Mouse (Mus musculus): Measurements from ENCODE around the gene Sergef. TPM values are rescaled to one million over a fixed set of nuclear protein-coding genes. Genes with fewer than 3 reads are reported as not detected.

Gene Sergef
- total and polyA plus RNA-seq, 3 experiments, result 10.9 to 36.2 (median 13.0) TPM

DNA sequence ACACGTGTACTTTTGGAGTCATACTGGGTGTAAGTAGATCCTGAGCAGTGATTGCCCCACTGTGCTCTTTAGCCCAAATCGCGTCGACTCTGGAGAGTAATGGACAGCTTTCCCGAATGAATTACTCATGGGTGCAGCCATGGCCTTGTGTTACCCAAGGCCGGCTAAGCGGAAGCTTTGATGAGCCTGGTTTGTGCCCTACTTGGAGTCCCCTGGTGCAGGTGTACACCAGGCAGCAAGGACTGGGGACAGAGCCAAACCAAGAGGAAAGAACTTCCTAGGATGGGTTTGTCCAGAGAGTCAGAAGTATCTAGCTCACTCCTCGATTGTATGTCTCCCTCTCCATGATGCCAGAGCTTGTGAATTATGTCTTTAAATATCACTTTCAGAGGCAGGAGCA, 124.6 kb downstream of the Sergef start:
- no peak for DNase-seq (ENCODE audit: low spot score)
- Histone ChIP-seq H3K9me3 (replicated peaks) (no peaks in the 10 kb centered on the region), H3K27me3 (ENCODE audit: insufficient read depth, low read length) (no peaks in the 10 kb centered on the region), H3K4me3 (ENCODE audit: low read depth, low read length) (no peak overlapping the region), H3K4me1 (ENCODE audit: insufficient read depth, low read depth, low read length) (no peaks in the 10 kb centered on the region), H3K36me3 (replicated peaks) (peaks cover 45% of the 10 kb centered on the region)
- TF ChIP-seq TAL1 (conservative IDR thresholded peaks at IDR 0.05; ENCODE audit: low read depth, low read length) (no peak), GATA1 (IDR thresholded peaks at IDR 0.05; ENCODE audit: borderline replicate concordance, low read length) (no peak), GATA2 (IDR thresholded peaks at IDR 0.05; ENCODE audit: borderline replicate concordance, low read depth, low read length) (no peak), CTCF (IDR thresholded peaks at IDR 0.05; ENCODE audit: low read depth, low read length) (no peak), POLR2AphosphoS5 (IDR thresholded peaks at IDR 0.05; ENCODE audit: insufficient replicate concordance, low read depth, low read length) (no peak)
- ATAC-seq (ENCODE audit: extremely low read depth, insufficient number of reproducible peaks, low FRiP score, poor library complexity, severe bottlenecking), result no peak

DNA sequence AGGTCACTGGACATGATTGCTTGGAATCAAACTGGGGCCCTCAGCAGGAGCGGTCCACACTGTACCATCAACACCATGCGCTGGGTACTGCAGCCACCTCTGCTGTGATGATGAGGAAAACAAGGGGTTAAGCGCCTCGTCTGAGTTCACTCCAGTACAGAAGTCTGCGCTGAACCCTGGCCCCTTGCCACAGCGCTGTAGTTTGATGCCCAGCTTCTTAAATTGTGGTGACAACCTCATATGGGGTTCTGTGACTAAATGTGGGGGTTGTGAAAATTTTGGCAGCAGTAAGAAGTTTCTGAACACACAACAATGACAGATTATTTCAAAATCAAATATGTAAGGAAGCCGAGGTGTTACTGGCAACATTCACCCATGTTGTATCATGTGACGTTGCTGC, 126.0 kb downstream of the Sergef start:
- Histone ChIP-seq H3K36me3 (replicated peaks) (peaks cover 52% of the 10 kb centered on the region), H3K4me1 (ENCODE audit: insufficient read depth, low read depth, low read length) (no peaks in the 10 kb centered on the region), H3K4me3 (ENCODE audit: low read depth, low read length) (no peak overlapping the region), H3K27me3 (ENCODE audit: insufficient read depth, low read length) (no peaks in the 10 kb centered on the region), H3K9me3 (replicated peaks) (no peaks in the 10 kb centered on the region)
- DNase-seq (ENCODE audit: low spot score) (no peak), ATAC-seq (ENCODE audit: extremely low read depth, insufficient number of reproducible peaks, low FRiP score, poor library complexity, severe bottlenecking) (no peak)
- TF ChIP-seq POLR2AphosphoS5 (IDR thresholded peaks at IDR 0.05; ENCODE audit: insufficient replicate concordance, low read depth, low read length) (no peak), GATA2 (IDR thresholded peaks at IDR 0.05; ENCODE audit: borderline replicate concordance, low read depth, low read length) (no peak), TAL1 (conservative IDR thresholded peaks at IDR 0.05; ENCODE audit: low read depth, low read length) (no peak), CTCF (IDR thresholded peaks at IDR 0.05; ENCODE audit: low read depth, low read length) (no peak), GATA1 (IDR thresholded peaks at IDR 0.05; ENCODE audit: borderline replicate concordance, low read length) (no peak)

DNA sequence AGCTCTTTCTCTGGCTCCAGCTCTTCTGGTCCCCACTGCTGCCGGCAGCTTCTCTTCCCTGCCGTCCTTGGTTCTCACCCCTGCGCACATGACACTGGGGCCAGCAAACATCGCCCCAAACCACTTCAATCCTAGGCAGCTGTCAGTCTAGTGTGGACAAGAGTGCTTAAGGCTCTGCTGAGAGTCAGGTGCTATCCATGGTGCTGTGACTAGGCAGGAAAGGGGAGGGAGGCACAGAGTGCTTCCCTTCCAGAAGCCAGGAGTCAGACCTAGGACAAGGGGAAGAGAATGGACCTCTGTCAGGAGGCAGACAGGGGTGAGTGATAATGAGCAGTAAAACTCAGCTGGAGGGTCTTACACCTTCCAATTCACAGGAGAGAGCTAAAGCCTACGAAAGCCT, 126.8 kb downstream of the Sergef start:
- ATAC-seq (ENCODE audit: extremely low read depth, insufficient number of reproducible peaks, low FRiP score, poor library complexity, severe bottlenecking), result no peak
- no peak overlapping the region for H3K4me3 ChIP-seq (ENCODE audit: low read depth, low read length)
- H3K36me3 ChIP-seq (replicated peaks), result peaks cover 51% of the 10 kb centered on the region
- no peak for DNase-seq (ENCODE audit: low spot score)
- no peaks in the 10 kb centered on the region for H3K27me3 ChIP-seq (ENCODE audit: insufficient read depth, low read length)
- no peaks in the 10 kb centered on the region for H3K9me3 ChIP-seq (replicated peaks)
- no peak for TF ChIP-seq GATA1 (IDR thresholded peaks at IDR 0.05; ENCODE audit: borderline replicate concordance, low read length)
- TF ChIP-seq CTCF (IDR thresholded peaks at IDR 0.05; ENCODE audit: low read depth, low read length), result no peak
- no peak for TF ChIP-seq TAL1 (conservative IDR thresholded peaks at IDR 0.05; ENCODE audit: low read depth, low read length)
- no peak for TF ChIP-seq POLR2AphosphoS5 (IDR thresholded peaks at IDR 0.05; ENCODE audit: insufficient replicate concordance, low read depth, low read length)
- no peak for TF ChIP-seq GATA2 (IDR thresholded peaks at IDR 0.05; ENCODE audit: borderline replicate concordance, low read depth, low read length)
- no peaks in the 10 kb centered on the region for H3K4me1 ChIP-seq (ENCODE audit: insufficient read depth, low read depth, low read length)

DNA sequence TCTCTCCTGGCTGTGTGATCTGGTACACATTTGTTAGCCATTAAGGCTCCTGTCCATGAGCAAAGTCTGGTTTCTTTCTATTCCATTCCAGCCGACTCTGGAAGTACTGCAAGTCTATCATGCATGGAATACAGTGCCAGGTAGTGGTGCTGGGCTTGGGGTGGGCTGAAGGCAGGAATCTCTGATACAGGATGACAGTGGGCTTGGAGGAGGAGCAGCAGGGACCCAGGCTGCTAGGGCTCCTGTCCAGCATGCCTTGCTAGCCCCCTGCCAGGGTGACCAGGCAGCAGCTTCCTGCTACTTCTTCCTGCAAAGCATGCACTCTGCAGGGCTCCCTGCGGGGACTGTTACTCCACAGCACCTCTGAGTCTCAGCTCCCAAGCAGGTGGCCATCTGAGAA, 128.8 kb downstream of the Sergef start:
- Histone ChIP-seq H3K9me3 (replicated peaks) (peaks cover 2% of the 10 kb centered on the region; the same call in 1 of the 2 replicates), H3K4me3 (ENCODE audit: low read depth, low read length) (no peak overlapping the region), H3K36me3 (replicated peaks) (peaks cover 54% of the 10 kb centered on the region), H3K4me1 (ENCODE audit: insufficient read depth, low read depth, low read length) (no peaks in the 10 kb centered on the region), H3K27me3 (ENCODE audit: insufficient read depth, low read length) (no peaks in the 10 kb centered on the region)
- no peak for TF ChIP-seq TAL1 (conservative IDR thresholded peaks at IDR 0.05; ENCODE audit: low read depth, low read length)
- ATAC-seq (ENCODE audit: extremely low read depth, insufficient number of reproducible peaks, low FRiP score, poor library complexity, severe bottlenecking) (no peak), DNase-seq (ENCODE audit: low spot score) (no peak)

DNA sequence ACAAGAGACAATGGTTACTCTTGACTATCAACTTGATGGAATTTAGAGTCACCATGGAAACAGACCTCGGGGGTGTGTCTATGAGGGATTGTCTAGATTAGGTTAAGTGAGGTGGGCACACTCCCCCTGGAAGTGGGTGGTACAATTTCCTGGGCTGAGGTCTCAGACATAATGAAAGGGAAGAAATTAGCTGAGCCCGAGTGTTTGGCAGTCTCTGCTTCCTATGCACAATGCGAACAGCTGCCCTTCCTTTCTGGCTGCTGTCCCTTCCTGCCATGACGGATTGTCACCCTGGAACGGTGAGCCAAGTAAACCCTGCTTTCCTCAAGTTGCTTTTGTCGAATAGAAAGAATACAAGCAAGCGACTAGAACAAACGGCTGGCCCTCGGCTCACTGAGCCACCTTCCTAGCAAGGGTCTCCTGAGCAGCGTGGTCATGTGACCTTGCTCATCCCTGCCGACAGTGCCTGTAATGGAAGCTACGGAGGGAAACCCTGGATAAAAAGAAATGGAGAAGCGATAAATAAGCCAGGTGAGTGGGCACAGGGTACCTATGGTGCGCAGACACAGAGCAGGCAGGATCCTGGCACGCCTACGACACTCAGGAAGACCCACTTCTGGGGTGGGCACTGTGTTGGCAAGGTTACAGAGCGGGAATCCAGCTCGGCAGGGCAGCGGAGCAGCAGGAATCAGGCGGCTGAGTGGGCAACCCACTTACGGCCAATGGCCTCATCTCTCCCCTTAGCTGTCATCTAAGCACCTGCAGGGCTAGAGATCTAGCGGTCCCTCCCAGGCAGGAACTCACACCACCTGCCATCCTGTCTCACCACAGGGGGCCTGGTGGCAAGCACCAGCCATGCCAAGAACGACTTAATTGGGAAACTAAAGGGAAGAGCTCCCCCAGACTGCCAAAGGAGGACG, 130.0 kb downstream of the Sergef start:
- no peaks in the 10 kb centered on the region for H3K27me3 ChIP-seq (ENCODE audit: insufficient read depth, low read length)
- H3K36me3 ChIP-seq (replicated peaks), result peaks cover 47% of the 10 kb centered on the region
- no peak overlapping the region for H3K4me3 ChIP-seq (ENCODE audit: low read depth, low read length)
- no peak for TF ChIP-seq POLR2AphosphoS5 (IDR thresholded peaks at IDR 0.05; ENCODE audit: insufficient replicate concordance, low read depth, low read length)
- ATAC-seq (ENCODE audit: extremely low read depth, insufficient number of reproducible peaks, low FRiP score, poor library complexity, severe bottlenecking), result no peak
- no peaks in the 10 kb centered on the region for H3K4me1 ChIP-seq (ENCODE audit: insufficient read depth, low read depth, low read length)
- peaks cover 2% of the 10 kb centered on the region; the same call in 1 of the 2 replicates for H3K9me3 ChIP-seq (replicated peaks)
- no peak for DNase-seq (ENCODE audit: low spot score)

DNA sequence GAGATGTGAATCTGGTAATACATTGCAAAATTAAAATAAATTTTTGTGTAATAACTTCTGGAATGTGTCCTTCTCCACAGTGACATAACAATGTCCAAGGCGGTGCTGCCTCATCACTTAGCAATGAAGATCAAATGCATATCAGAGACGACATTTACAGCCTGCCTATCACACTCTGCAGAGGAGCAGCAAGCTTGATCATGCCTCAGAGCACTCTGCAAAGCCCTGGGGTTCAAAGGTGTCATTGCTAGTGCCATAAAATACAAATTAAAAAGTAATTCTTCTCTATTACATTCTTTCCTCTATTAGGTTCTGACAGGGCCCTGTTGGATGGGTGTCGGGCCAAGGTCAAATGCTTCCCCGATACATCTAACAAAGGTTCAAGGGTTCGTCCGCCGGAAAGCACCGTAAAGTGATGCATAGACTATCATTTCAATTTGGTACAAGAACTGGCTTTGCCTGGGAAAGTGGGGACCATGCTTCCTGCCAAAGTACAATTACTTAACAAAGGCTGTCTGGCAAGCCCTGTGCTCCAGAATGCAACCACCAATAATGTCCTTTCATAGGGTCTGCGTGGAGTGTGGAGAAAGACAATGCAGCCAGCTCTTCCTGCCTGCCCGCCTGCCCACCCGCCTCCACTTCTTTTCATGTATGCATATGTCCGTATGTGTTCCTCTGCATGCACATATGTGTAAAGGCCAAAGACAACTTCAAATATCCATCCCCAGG, 130.9 kb downstream of the Sergef start:
- Histone ChIP-seq H3K4me1 (ENCODE audit: insufficient read depth, low read depth, low read length) (no peaks in the 10 kb centered on the region), H3K9me3 (replicated peaks) (peaks cover 2% of the 10 kb centered on the region; the same call in 1 of the 2 replicates), H3K4me3 (ENCODE audit: low read depth, low read length) (no peak overlapping the region), H3K36me3 (replicated peaks) (peaks cover 49% of the 10 kb centered on the region), H3K27me3 (ENCODE audit: insufficient read depth, low read length) (no peaks in the 10 kb centered on the region)
- no peak for TF ChIP-seq GATA1 (IDR thresholded peaks at IDR 0.05; ENCODE audit: borderline replicate concordance, low read length)
- TF ChIP-seq TAL1 (conservative IDR thresholded peaks at IDR 0.05; ENCODE audit: low read depth, low read length), result no peak
- TF ChIP-seq CTCF (IDR thresholded peaks at IDR 0.05; ENCODE audit: low read depth, low read length), result no peak
- TF ChIP-seq GATA2 (IDR thresholded peaks at IDR 0.05; ENCODE audit: borderline replicate concordance, low read depth, low read length), result no peak
- no peak for TF ChIP-seq POLR2AphosphoS5 (IDR thresholded peaks at IDR 0.05; ENCODE audit: insufficient replicate concordance, low read depth, low read length)
- DNase-seq (ENCODE audit: low spot score) (no peak), ATAC-seq (ENCODE audit: extremely low read depth, insufficient number of reproducible peaks, low FRiP score, poor library complexity, severe bottlenecking) (no peak)

Data from G1E (cell line).